Mouse (Mus musculus) Patski (cell line): ENCODE results near the gene Trmt2a. TPM values are rescaled to one million over a fixed set of nuclear protein-coding genes. Genes with fewer than 3 reads are reported as not detected.
"Not testable (repeated sequence)": the region's sequence is repeated elsewhere in the genome, so short reads cannot be mapped to it uniquely, and the experiment has no call there.

Experiments used
- ATAC-seq: fragments of 100-300 bp; one replicate; pipeline ENCODE4 v1.8.0; 2021
- CTCF ChIA-PET: fragments of 350-600 bp; sonication (Branson Sonifier 250); formaldehyde crosslinking; loops from one replicate; lab custom pipeline; 2022; ENCODE audit warnings: inconsistent platforms; lab: Charles Lee
- POLR2A ChIA-PET: fragments of 350-600 bp; sonication (Branson Sonifier 250); formaldehyde crosslinking; loops from one replicate; lab custom pipeline; 2022; ENCODE audit warnings: antibody characterized with exemption, inconsistent platforms; lab: Charles Lee
- DNase-seq: peaks from one replicate; pipeline ENCODE4 v3.0.0-alpha.2; 2011; ENCODE audit warnings: low read depth, low spot score
- H3K27me3 ChIP-seq: fragments of 371-371 bp; one replicate; pipeline ENCODE4 v1.5.1; 2021
- CTCF ChIP-seq: fragments of 100-300 bp; IDR thresholded peaks from one replicate; pipeline ENCODE4 v1.5.1; 2021
- in situ Hi-C: fragments of 300-500 bp; cut with MboI; formaldehyde crosslinking; loops from 3 replicates; pipeline ENCODE4 v1.11.1; 2018; ENCODE audit warnings: low pct_unique_long_range_greater_than_20kb, mixed read lengths
- polyA plus RNA-seq: library from polyadenylated mRNA; unstranded; gene quantifications from one replicate; pipeline ENCODE4 v1.2.3, GENCODE M21; 2021

The Trmt2a gene
- polyA plus RNA-seq, 1 experiment from 2014 or later: 66.4 TPM

DNA sequence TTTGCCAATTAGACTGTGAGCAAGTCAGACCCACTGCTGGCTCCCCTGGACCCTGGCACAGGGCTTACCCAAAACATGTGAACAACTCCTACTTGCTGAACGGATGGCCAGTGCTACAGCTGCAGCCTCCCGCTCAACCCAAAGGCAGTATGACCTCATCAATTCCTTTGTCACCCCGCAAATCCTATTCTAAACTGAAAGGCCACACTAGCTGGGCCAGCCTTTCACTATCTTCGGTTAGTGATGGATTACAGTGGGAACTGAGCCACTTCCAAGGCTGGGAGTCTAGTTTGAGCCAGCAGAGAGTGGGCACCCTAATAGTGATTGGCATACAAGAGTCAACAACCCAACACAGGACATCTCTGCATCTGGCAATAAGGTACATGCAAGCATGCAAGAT, 39.7 kb downstream of the Trmt2a start:
- ATAC-seq (no peak), DNase-seq (no peak)
- TF ChIP-seq CTCF: no peak
- in situ Hi-C loops: no loop called here
- CTCF ChIA-PET: no interaction called here
- POLR2A ChIA-PET: no interaction called here
- no peaks in the 10 kb centered on the region for H3K27me3 ChIP-seq

DNA sequence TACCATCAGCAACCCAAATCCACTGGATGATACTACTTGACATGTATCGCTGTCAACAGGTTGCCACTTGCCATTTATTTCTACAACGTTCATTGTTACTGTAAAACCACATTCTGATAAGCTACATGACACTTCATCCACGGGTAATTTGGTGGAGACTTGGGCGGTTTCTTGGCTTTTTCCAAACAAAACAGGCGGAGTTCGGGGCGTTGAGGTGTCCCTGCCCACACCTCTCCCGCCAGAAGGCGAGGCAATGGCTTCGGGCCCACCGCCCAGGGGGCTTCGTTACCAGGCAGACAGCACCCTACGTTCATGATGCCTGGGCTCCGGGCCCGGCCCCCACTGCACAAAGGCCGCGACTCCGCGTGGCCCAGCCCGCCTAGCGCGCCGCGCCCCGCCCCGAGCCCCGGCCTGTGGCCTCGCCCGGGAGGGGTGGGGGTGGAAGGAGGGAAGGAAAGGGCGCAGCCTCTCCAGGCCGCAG, 40.1 kb downstream of the Trmt2a start:
- CTCF ChIA-PET: no interaction called here
- peak; percentile 85 for ATAC-seq
- in situ Hi-C loops: no loop called here

DNA sequence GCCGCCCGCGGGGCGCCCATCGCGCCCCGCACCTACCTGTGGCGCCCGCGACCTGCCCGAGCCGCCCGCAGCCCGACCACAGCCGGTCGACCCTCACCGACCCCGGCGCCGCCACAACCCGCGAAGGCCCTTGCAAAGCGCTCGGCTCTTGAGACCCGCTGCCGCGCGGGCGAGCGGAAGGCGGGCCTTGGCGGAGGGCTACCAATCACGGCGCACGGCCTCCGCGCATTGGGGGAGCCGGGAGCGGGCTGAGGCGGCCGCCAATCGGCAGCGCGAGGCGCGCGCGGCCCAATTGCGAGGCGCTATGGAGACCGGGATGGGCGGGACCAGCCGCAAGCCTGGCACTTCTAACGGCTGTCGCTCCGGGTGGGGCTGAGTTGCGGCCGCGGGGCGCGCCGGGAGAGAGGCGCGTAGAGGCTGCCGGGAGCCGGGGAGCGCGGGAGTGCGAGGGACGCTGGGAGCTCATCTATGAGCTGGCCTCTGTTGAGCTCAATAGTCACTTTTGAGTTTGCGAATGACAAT, 40.6 kb downstream of the Trmt2a start, which contains the start of gene Dgcr8:
Gene Dgcr8 (minus strand): TSS at position 180 of the 522 bp plus-strand sequence.
- CTCF ChIA-PET: no interaction called here
- peak; percentile 98 for ATAC-seq

More for the DNA sequence above, 40.1 kb downstream of the Trmt2a start:
- TF ChIP-seq CTCF: no peak
- no peak for DNase-seq
- POLR2A ChIA-PET: no interaction called here
- H3K27me3 ChIP-seq: no peaks in the 10 kb centered on the region

DNA sequence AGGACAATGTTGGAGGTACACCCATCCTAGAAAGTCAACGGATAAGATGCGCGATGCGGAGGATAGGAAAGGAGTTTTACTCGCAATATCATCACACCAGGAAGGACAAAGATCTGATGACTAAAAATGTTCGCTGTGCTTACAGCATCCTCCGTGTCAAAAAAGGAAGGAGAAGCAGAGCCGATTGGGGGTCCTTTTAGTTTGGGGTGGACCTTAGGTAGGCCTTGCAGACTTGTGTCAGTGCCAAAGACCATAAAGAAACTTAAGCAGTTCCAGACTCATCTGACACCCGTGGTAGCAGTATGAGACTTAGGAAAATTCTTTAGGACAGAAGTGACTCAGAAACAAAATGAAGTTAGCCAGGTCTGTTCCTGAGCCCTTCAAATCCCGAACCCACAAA, 41.1 kb downstream of the Trmt2a start:
- POLR2A ChIA-PET, ATAC-seq, in situ Hi-C loops, DNase-seq, H3K27me3 ChIP-seq, CTCF ChIA-PET: not testable (repeated sequence)

More for the DNA sequence above, 40.6 kb downstream of the Trmt2a start, which contains the start of gene Dgcr8:
- in situ Hi-C loops: no loop called here
- POLR2A ChIA-PET: no interaction called here
- TF ChIP-seq CTCF: no peak
- peak; percentile 68 for DNase-seq
- H3K27me3 ChIP-seq: no peaks in the 10 kb centered on the region

Other genes with a start within 250 kb of the Trmt2a start
- gene Dgcr6, start 195.8 kb upstream of the Trmt2a start, polyA plus RNA-seq: 59.5 TPM
- gene Prodh, start 158.5 kb upstream of the Trmt2a start, polyA plus RNA-seq: 1.3 TPM
- 0.90 TPM for gene Rtn4r, start 121.0 kb upstream of the Trmt2a start, polyA plus RNA-seq
- gene Ccdc188, start 30.8 kb upstream of the Trmt2a start, polyA plus RNA-seq: not detected
- gene Zdhhc8, start 13.5 kb upstream of the Trmt2a start, polyA plus RNA-seq: 34.4 TPM
- 216 TPM for gene Ranbp1, start 53 bp downstream of the Trmt2a start, polyA plus RNA-seq
- 7.6 TPM for gene Gm49776, start 9.6 kb downstream of the Trmt2a start, polyA plus RNA-seq
- 24.2 TPM for gene Dgcr8, start 40.6 kb downstream of the Trmt2a start, polyA plus RNA-seq
- 23.7 TPM for gene Tango2, start 99.4 kb downstream of the Trmt2a start, polyA plus RNA-seq
- gene Arvcf, start 99.5 kb downstream of the Trmt2a start, polyA plus RNA-seq: 25.6 TPM
- gene Txnrd2, start 177.7 kb downstream of the Trmt2a start, polyA plus RNA-seq: 25.2 TPM
- 229 TPM for gene Comt, start 178.2 kb downstream of the Trmt2a start, polyA plus RNA-seq